Mouse (Mus musculus) forebrain, embryonic 12.5 days (tissue): Measurements from ENCODE around the gene Gm20489. TPM values are rescaled to one million over a fixed set of nuclear protein-coding genes. Genes with fewer than 3 reads are reported as not detected.

Source experiments
- ATAC-seq: fragments of 200-750 bp; cut with Nextera tagmentation; 2 replicates; pipeline ENCODE4 v1.8.0; 2017; ENCODE audit warnings: moderate TSS enrichment; ENCODE audit not compliant: low FRiP score
- H3K27ac ChIP-seq: fragments of 300-500 bp; sonication (generic); 2 replicates; pipeline ENCODE4 v1.5.1; 2016; ENCODE audit warnings: mild to moderate bottlenecking
- H3K27me3 ChIP-seq: fragments of 300-500 bp; sonication (generic); 2 replicates; pipeline ENCODE4 v1.6.1; 2016; ENCODE audit warnings: mild to moderate bottlenecking
- H3K36me3 ChIP-seq: fragments of 300-500 bp; sonication (generic); replicated peaks from 2 replicates; pipeline ENCODE4 v1.6.1; 2016; ENCODE audit warnings: mild to moderate bottlenecking
- H3K4me1 ChIP-seq: fragments of 300-500 bp; sonication (generic); 2 replicates; pipeline ENCODE4 v1.6.1; 2016
- H3K4me2 ChIP-seq: fragments of 300-500 bp; sonication (generic); 2 replicates; pipeline ENCODE4 v1.6.1; 2016; ENCODE audit warnings: mild to moderate bottlenecking, moderate library complexity
- H3K4me3 ChIP-seq: fragments of 300-500 bp; sonication (generic); replicated peaks from 2 replicates; pipeline ENCODE4 v1.5.1; 2016; ENCODE audit warnings: mild to moderate bottlenecking
- H3K9ac ChIP-seq: fragments of 300-500 bp; sonication (generic); 2 replicates; pipeline ENCODE4 v1.6.1; 2016; ENCODE audit warnings: mild to moderate bottlenecking
- H3K9me3 ChIP-seq: fragments of 300-500 bp; sonication (generic); 2 replicates; pipeline ENCODE4 v1.6.1; 2016
- WGBS: fragments of 180-500 bp; shearing (Covaris S2); methylation state at CpG from one replicate; pipeline ENCODE4 v1.1.7; 2016; 5-methylcytosine and 5-hydroxymethylcytosine counted together
- polyA plus RNA-seq: library from polyadenylated mRNA; unstranded; fragments of >200 nt; fragmentation: Nextera tagmentation; extraction: Ambion mirVana; gene quantifications from 2 replicates; pipeline ENCODE4 v1.2.1, GENCODE M21; 2016

The Gm20489 gene
- not detected in 2 replicates for polyA plus RNA-seq

DNA sequence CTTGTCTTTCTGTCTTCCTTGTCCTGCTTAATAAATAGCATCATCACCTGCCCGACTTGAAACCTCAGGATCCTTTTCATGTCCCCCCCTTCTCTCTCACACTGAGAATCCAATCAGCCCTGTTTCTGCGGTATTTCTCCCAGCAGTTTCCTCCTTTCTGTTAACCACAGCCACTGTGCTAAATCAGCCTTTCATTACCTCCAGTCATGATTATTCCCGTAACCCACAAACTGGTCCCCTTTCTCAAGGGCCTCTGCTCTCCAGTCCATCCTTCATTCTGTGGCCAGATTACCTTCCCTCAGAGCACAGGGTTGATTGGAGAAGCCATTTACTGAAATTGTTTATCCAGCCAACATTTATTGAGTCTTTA lies at the start of gene Gm20489:
TSS of gene Gm20489 (minus strand) at position 269 of the 370 bp plus-strand sequence.
- ATAC-seq, result no peak
- Histone ChIP-seq H3K36me3 (no peaks in the 10 kb centered on the region), H3K9me3 (no peaks in the 10 kb centered on the region), H3K27ac (no peak within 1 kb of the TSS), H3K4me2 (no peak within 1 kb of the TSS), H3K27me3 (peaks cover 11% of the 10 kb centered on the region; the same call in 1 of the 2 replicates), H3K9ac (no peak within 1 kb of the TSS), H3K4me1 (no peaks in the 10 kb centered on the region), H3K4me3 (no peak within 1 kb of the TSS)
- WGBS, result 63% methylated on average over 3 of the region's 3 CpGs

DNA sequence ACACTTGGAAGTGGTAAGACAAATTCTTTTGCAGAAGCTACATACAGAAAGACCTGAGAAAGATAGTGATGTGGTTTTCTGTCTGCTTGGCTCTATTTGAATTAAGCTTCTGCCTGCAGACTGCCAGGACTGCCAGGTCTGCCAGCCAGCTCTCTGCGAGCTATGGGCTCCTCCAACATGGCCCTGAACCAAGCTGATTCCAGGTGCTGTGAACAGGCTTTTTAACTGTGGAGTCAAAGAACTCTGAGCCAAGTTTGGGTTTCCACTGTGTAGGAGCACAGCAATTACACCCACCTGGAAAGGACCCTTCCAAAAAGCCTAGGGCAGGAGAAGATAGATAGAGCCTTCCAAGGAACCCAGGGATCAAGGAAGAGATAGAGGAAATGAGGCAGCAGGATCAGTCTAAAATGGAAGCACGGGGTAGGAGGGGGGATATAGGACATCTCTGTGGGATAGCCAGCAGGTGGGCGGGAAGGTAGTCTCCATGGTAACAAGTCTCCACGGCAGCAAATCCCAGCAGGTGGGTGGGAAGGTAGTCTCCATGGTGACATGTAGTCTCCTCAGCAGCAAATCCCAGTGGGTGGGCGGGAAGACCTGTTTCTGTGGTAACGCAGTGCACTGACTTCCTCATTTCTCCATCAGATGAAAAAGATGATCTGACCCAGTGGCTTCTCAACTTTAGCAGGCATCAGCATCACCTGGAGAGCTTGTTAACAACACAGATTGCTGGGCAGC lies 45.0 kb upstream of the Gm20489 start:
- ATAC-seq, result peak; percentile 75
- H3K4me3 ChIP-seq, result no peak overlapping the region
- no peaks in the 10 kb centered on the region for H3K9me3 ChIP-seq
- WGBS, result 30% methylated on average over 6 of the region's 6 CpGs
- H3K4me2 ChIP-seq, result no peak overlapping the region
- H3K36me3 ChIP-seq, result peaks cover 16% of the 10 kb centered on the region
- H3K4me1 ChIP-seq, result peaks cover 10% of the 10 kb centered on the region; the same call in 1 of the 2 replicates
- H3K27ac ChIP-seq, result no peak overlapping the region
- no peak overlapping the region for H3K9ac ChIP-seq
- 0 out of 2 replicates have a peak, but pooled peaks cover 8% of the 10 kb centered on the region for H3K27me3 ChIP-seq

DNA sequence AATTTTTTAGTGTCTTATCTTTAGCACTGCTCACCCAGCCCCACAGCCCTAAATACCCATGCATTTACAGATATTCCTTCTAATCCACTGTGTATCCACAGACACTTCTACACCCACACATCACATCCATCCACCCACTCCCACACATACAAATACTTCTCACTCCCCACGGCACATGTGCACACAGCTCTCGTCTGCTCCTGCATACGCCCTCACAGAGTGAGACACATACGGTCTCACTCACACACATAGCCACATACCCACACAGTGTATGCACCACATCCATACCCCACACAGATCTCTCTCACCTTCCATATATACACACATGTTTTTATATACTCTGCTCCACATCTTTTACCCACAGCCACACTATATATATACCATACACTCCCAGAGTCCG lies 40.5 kb upstream of the Gm20489 start:
- peaks cover 11% of the 10 kb centered on the region for H3K4me1 ChIP-seq
- peaks cover 4% of the 10 kb centered on the region for H3K36me3 ChIP-seq
- no peak overlapping the region for H3K27ac ChIP-seq
- ATAC-seq, result no peak
- peaks cover 25% of the 10 kb centered on the region for H3K27me3 ChIP-seq
- H3K4me3 ChIP-seq, result no peak overlapping the region
- no peak overlapping the region for H3K4me2 ChIP-seq
- no peaks in the 10 kb centered on the region for H3K9me3 ChIP-seq
- 97% methylated on average over 5 of the region's 5 CpGs for WGBS
- H3K9ac ChIP-seq, result no peak overlapping the region

DNA sequence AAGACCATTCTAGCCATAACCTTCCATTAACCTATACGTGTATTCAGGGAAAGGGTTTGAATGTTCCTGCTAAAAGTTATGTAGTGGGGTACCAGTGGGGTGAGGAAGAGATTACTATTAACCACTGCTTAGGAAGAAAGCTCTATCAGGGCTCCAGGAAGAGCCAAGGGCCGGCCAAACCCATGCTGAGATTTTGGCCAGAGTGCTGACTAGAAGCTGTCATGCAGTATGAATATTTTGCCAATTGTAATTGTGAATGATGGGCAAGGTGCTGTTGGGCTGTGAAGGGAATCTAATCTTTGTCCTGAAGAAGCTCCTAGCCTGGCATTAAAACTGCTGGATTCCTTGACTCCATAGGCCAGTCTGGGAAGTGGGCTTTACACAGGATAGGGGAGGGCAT lies 35.8 kb upstream of the Gm20489 start:
- Histone ChIP-seq H3K27ac (no peak overlapping the region), H3K27me3 (peaks cover 29% of the 10 kb centered on the region), H3K4me1 (peaks cover 34% of the 10 kb centered on the region), H3K4me3 (no peak overlapping the region), H3K4me2 (no peak overlapping the region), H3K9ac (no peak overlapping the region), H3K9me3 (no peaks in the 10 kb centered on the region), H3K36me3 (peaks cover 4% of the 10 kb centered on the region)
- WGBS, result 52% methylated on average over 2 of the region's 2 CpGs
- no peak for ATAC-seq

DNA sequence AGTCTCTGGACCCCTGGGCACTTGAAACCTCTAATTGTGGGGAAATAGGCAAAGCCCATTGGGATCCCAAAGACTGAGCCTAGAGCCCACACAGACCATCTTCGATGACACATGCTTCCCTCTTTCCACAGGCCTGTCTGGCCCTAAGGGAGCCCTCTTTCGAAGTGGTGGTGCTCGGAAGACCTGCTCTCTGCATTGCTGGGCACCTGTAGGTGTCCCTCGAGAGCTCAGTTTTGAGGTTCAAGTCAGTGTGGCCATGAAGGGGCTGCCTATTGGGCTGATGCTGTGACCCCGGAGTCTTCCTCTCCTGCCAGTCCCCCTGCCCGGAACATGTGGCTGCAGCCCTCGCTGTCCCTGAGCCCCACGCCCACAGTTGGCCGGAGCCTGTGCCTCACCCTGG lies 32.8 kb upstream of the Gm20489 start:
- H3K4me1 ChIP-seq, result peaks cover 34% of the 10 kb centered on the region
- H3K9me3 ChIP-seq, result no peaks in the 10 kb centered on the region
- no peak overlapping the region for H3K27ac ChIP-seq
- peak overlapping the region; percentile 53 for H3K4me2 ChIP-seq
- H3K27me3 ChIP-seq, result peaks cover 33% of the 10 kb centered on the region
- no peak overlapping the region; the same call in 1 of the 2 replicates for H3K4me3 ChIP-seq
- no peak for ATAC-seq
- 74% methylated on average over 9 of the region's 9 CpGs for WGBS
- H3K9ac ChIP-seq, result no peak overlapping the region
- H3K36me3 ChIP-seq, result peaks cover 3% of the 10 kb centered on the region

DNA sequence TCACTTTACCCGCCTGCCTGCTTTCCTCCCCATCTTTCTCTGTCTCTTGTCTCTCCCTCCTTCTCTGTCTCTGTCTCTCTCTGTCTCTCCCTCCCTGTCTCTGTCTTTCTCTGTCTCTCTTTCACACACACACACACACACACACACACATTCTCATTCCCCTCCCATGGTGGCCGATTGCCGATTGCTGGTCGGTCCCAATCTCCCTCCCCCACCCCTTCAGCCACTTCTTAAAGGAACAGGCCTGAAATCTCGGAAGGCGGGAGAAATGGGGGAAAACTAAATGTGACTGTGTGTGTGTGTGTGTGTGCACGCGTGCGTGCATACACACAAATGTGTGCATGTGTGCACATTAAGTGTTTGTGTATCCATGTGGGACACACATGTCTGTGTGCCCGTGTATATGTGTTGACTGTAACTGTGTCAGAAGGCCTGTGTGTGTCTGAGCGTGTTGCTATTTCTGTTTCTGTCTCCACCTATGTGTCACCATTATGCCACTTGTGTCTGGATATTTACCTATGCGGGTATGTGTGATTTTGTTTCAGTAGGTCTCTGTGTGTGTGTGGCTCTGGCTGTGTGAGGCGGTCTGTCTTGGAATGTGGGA lies 31.7 kb upstream of the Gm20489 start:
- Histone ChIP-seq H3K4me3 (peak overlapping the region; percentile 49), H3K27me3 (peaks cover 31% of the 10 kb centered on the region; the same call in 1 of the 2 replicates), H3K9ac (peak overlapping the region; percentile 56), H3K9me3 (no peaks in the 10 kb centered on the region), H3K4me2 (peak overlapping the region; percentile 53), H3K36me3 (peaks cover 15% of the 10 kb centered on the region), H3K27ac (peak overlapping the region; percentile 80), H3K4me1 (peaks cover 34% of the 10 kb centered on the region)
- WGBS, result 22% methylated on average over 13 of the region's 13 CpGs
- peak; percentile 61 for ATAC-seq

DNA sequence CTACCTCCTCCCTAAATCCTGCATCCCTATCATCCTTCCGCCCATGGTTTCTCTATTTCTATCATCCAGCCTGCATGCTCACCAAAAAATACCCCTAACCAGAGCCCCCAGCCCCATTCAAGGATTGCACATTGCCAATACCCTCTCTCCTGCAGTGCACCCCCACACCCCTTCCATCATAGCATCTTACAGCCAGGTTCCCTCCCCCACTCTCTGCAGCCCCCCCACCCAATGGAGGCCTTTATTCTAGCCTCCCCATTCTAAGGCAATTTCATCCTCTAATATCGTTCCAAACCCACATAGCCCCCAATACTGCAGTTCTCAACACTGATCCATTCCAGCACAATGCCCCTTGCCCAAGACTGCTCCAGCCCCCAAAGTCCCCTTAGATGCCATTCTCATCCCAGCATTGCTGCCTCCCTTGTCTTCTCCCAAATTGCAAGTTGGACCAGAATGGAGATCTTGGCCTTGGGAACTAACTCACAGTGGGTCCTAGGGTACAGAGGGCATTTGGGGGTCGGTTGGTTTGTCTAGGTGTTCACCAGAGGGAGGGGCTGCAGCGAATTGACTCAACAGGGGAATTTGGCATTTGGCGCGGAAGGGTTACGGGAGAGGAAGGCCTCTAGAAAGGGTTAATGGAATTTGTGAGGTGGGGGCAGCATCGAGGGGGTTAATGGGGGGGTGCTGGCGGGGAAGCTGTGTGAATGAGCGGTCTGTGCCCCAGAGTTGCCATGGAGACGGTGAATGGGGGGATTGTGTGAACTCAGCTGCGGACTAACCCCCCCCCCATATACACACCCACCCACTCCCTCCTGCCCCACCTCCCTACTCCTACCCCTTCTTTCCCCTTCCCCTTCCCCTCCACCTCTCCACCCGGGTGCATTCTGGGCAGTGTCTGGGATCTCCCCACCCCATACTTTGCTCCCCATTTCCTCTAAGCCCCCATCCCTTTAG lies 30.9 kb upstream of the Gm20489 start:
- H3K4me3 ChIP-seq, result peak overlapping the region; percentile 49
- H3K27me3 ChIP-seq, result peaks cover 34% of the 10 kb centered on the region; the same call in 1 of the 2 replicates
- H3K4me2 ChIP-seq, result peak overlapping the region; percentile 53
- 22% methylated on average over 10 of the region's 13 CpGs for WGBS
- H3K27ac ChIP-seq, result peak overlapping the region; percentile 80
- peaks cover 34% of the 10 kb centered on the region for H3K4me1 ChIP-seq
- peak overlapping the region; percentile 56 for H3K9ac ChIP-seq
- H3K9me3 ChIP-seq, result no peaks in the 10 kb centered on the region
- peak; percentile 83 for ATAC-seq
- H3K36me3 ChIP-seq, result peaks cover 15% of the 10 kb centered on the region

DNA sequence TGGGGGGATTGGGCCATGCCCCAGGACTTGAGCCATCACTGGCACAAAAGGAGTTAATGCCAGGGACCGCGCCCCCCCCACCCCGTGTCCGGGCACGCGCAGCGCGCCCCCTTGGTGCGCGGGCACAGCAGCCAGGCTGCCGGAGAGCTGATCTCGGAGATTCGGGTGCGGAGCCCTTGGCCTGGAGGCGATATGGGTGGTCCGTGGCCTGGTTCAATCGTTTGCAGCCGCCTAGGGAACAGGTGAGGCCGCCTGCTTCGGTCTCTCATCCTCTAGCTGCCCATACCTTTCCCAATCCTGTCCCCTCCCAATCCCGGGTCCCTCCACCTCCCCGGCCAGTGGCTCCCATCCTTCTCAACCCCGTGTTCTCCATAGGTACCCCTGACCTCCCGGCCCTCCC lies 30.2 kb upstream of the Gm20489 start, which contains the start of gene Nlgn3:
TSS of gene Nlgn3 (plus strand) at position 114 of the 400 bp plus-strand sequence.
- Histone ChIP-seq H3K9me3 (no peaks in the 10 kb centered on the region), H3K4me2 (peak within 1 kb of the TSS; percentile 53), H3K27ac (peak within 1 kb of the TSS; percentile 80), H3K27me3 (peaks cover 34% of the 10 kb centered on the region; the same call in 1 of the 2 replicates), H3K36me3 (peaks cover 19% of the 10 kb centered on the region), H3K4me3 (peak within 1 kb of the TSS; percentile 49), H3K9ac (peak within 1 kb of the TSS; percentile 56), H3K4me1 (peaks cover 30% of the 10 kb centered on the region)
- ATAC-seq, result peak; percentile 31
- WGBS, result 19% methylated on average over 18 of the region's 24 CpGs

DNA sequence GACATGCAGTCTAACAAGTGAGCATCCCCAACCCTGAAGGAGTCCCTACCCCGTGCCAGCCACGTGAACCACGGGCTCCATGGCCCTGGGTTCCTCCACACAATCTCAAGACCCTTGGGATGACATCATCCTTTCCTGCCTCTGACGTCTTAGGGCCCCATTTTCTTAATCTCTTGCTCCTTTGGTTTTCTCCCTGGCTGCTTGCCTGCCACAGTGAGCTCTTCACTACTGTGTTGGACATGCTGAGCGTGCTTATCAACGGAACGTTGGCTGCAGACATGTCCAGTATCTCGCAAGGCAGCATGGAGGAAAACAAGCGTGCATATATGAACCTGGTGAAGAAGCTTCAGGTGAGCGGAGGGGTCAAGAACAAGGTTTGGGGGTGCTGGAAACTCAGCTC lies 21.3 kb upstream of the Gm20489 start:
- ATAC-seq, result no peak
- Histone ChIP-seq H3K4me1 (no peaks in the 10 kb centered on the region), H3K27ac (no peak overlapping the region), H3K27me3 (peaks cover 7% of the 10 kb centered on the region; the same call in 1 of the 2 replicates), H3K36me3 (peaks cover 68% of the 10 kb centered on the region), H3K9me3 (no peaks in the 10 kb centered on the region), H3K9ac (no peak overlapping the region), H3K4me3 (no peak overlapping the region), H3K4me2 (no peak overlapping the region)
- WGBS, result 92% methylated on average over 10 of the region's 10 CpGs

DNA sequence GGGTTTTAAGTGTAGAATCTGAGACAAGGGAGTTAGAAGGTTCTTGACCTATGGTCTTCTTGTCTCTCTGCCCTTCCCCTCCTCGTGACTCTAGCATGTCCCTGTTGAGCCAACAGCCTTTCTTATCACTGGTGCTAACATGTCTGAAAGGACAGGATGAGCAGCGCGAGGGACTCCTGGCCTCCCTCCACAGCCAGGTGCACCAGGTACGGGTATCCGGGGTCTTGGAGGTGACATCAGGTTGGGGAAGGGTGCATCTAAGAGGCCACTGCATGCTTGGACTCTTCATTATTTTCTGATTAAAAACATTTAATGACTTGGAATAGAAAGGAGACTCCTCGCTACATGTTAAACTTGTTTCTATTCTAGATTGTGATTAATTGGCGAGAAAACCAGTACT lies 20.2 kb upstream of the Gm20489 start:
- Histone ChIP-seq H3K4me3 (no peak overlapping the region), H3K36me3 (peaks cover 69% of the 10 kb centered on the region), H3K4me1 (no peaks in the 10 kb centered on the region), H3K4me2 (no peak overlapping the region), H3K9me3 (no peaks in the 10 kb centered on the region), H3K27ac (no peak overlapping the region), H3K9ac (no peak overlapping the region), H3K27me3 (peaks cover 5% of the 10 kb centered on the region; the same call in 1 of the 2 replicates)
- WGBS, result 92% methylated on average over 7 of the region's 7 CpGs
- no peak for ATAC-seq

DNA sequence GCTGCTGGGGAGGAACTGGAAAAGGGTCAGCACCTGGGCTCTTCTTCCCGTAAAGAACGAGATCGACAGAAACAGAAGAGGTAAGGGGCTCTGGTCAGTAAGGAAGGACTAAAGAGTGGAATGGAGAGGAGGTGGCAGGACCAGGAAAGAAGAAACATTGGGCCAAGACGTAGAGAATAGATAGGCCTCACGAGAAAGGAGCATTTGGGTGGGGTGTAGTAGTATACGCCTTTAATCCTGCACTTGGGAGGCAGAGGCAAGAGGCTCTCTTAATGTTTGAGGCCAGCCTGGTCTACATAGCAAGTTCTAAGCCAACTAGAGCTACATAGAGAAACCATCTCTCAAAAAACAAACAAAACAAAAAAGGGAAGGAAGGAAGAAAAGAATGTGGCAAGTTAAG lies 19.6 kb upstream of the Gm20489 start:
- 96% methylated on average over 6 of the region's 6 CpGs for WGBS
- Histone ChIP-seq H3K27ac (no peak overlapping the region), H3K9ac (no peak overlapping the region), H3K4me3 (no peak overlapping the region), H3K4me1 (no peaks in the 10 kb centered on the region), H3K9me3 (no peaks in the 10 kb centered on the region), H3K4me2 (no peak overlapping the region), H3K36me3 (peaks cover 71% of the 10 kb centered on the region), H3K27me3 (peaks cover 2% of the 10 kb centered on the region; the same call in 1 of the 2 replicates)
- no peak for ATAC-seq

DNA sequence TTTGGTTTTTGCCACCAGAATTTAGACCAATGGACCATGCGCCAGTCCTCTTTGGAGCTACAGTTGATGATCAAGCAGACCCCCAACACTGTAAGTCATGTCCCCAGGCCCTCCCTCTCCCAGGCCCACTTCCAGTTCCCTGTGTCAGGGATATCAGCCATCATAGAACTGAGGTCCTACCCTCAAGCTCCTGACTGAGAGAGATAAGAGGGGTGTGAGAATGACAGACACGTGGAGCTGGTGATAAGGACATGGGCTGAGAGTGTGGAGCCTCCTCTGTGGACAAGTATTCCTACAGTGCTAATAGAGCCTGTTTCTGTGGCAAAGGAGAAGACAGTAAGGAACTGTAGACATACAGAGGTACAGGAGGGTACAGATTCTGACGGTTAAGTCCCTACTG lies 18.7 kb upstream of the Gm20489 start:
- H3K4me2 ChIP-seq, result no peak overlapping the region
- no peak overlapping the region for H3K9ac ChIP-seq
- WGBS, result 97% methylated on average over 3 of the region's 3 CpGs
- H3K9me3 ChIP-seq, result no peaks in the 10 kb centered on the region
- ATAC-seq, result no peak
- no peak overlapping the region for H3K4me3 ChIP-seq
- H3K36me3 ChIP-seq, result peaks cover 72% of the 10 kb centered on the region
- H3K27ac ChIP-seq, result no peak overlapping the region
- no peaks in the 10 kb centered on the region for H3K4me1 ChIP-seq
- peaks cover 2% of the 10 kb centered on the region; the same call in 1 of the 2 replicates for H3K27me3 ChIP-seq
